Mouse (Mus musculus) midbrain, postnatal 0 days (tissue): ENCODE measurements around the gene Pgbd1. TPM values are rescaled to one million over a fixed set of nuclear protein-coding genes. Genes with fewer than 3 reads are reported as not detected.
"Not testable (repeated sequence)": the region's sequence is repeated elsewhere in the genome, so short reads cannot be mapped to it uniquely, and the experiment has no call there.

ENCODE experiments used
- ATAC-seq: fragments of 200-750 bp; cut with Nextera tagmentation; 2 replicates; pipeline ENCODE4 v1.8.0; 2017; ENCODE audit warnings: moderate number of reproducible peaks, mild to moderate bottlenecking, moderate TSS enrichment, moderate library complexity; ENCODE audit not compliant: low FRiP score
- DNase-seq: peaks from one replicate; pipeline ENCODE4 v3.0.0-alpha.2; 2015; ENCODE audit warnings: low spot score
- H3K27ac ChIP-seq: fragments of 300-500 bp; sonication (generic); 2 replicates; pipeline ENCODE4 v1.5.1; 2014; ENCODE audit warnings: low read depth, mild to moderate bottlenecking, low read length, mixed read lengths
- H3K27me3 ChIP-seq: fragments of 300-500 bp; sonication (generic); 2 replicates; pipeline ENCODE4 v1.6.1; 2014; ENCODE audit warnings: low read length, control low read depth, mixed read lengths; ENCODE audit not compliant: insufficient read depth
- H3K36me3 ChIP-seq: fragments of 300-500 bp; sonication (generic); 2 replicates; pipeline ENCODE4 v1.6.1; 2014; ENCODE audit warnings: low read length, control low read depth, mixed read lengths; ENCODE audit not compliant: insufficient read depth
- H3K4me1 ChIP-seq: fragments of 300-500 bp; sonication (generic); 2 replicates; pipeline ENCODE4 v1.6.1; 2014; ENCODE audit warnings: mild to moderate bottlenecking, control low read depth, antibody characterized with exemption, low read length, mixed read lengths; ENCODE audit not compliant: insufficient read depth
- H3K4me2 ChIP-seq: fragments of 300-500 bp; sonication (generic); 2 replicates; pipeline ENCODE4 v1.6.1; 2014; ENCODE audit warnings: low read depth, mild to moderate bottlenecking, low read length, mixed read lengths; ENCODE audit not compliant: poor library complexity, severe bottlenecking
- H3K4me3 ChIP-seq: fragments of 300-500 bp; sonication (generic); 2 replicates; pipeline ENCODE4 v1.5.1; 2014; ENCODE audit warnings: low read depth, mild to moderate bottlenecking, low read length, moderate library complexity
- H3K9ac ChIP-seq: fragments of 300-500 bp; sonication (generic); replicated peaks from 2 replicates; pipeline ENCODE4 v1.6.1; 2014; ENCODE audit warnings: mild to moderate bottlenecking, low read length, moderate library complexity, mixed read lengths; ENCODE audit not compliant: poor library complexity, severe bottlenecking
- H3K9me3 ChIP-seq: fragments of 300-500 bp; sonication (generic); 2 replicates; pipeline ENCODE4 v1.6.1; 2016; ENCODE audit warnings: low read length, control low read depth
- CTCF ChIP-seq: IDR thresholded peaks from 2 replicates; pipeline ENCODE4 v1.5.1; 2016; ENCODE audit warnings: antibody characterized with exemption, mild to moderate bottlenecking
- WGBS: fragments of 180-500 bp; shearing (Covaris S2); extraction: QIAGEN DNeasy Blood & Tissue Kit; methylation state at CpG from one replicate; pipeline ENCODE4 v1.1.7; 2014; 5-methylcytosine and 5-hydroxymethylcytosine counted together
- polyA plus RNA-seq: library from polyadenylated mRNA; unstranded; fragments of >200 nt; fragmentation: Nextera tagmentation; extraction: Ambion mirVana; gene quantifications from 2 replicates; pipeline ENCODE4 v1.2.1, GENCODE M21; 2015
- total RNA-seq: library from RNA; depleted of rRNA; stranded (reverse); fragments of >200 nt; gene quantifications from 2 replicates; pipeline ENCODE4 v1.2.3, GENCODE M21; 2014; rRNA removed

The Pgbd1 gene
- total RNA-seq: 2.8 and 3.3 TPM in 2 replicates
- polyA plus RNA-seq: 1.9 TPM in 2 replicates

GRCm38 (mm10) chr13:21440503-21441206 is at the start of gene Pgbd1:
TSS of gene Pgbd1 (minus strand) at chr13:21441058.
- Histone ChIP-seq H3K27ac (peak within 1 kb of the TSS; percentile 77), H3K36me3 (peaks cover 18% of the 10 kb centered on the region), H3K27me3 (no peaks in the 10 kb centered on the region), H3K9ac (peak within 1 kb of the TSS; percentile 71), H3K9me3 (no peaks in the 10 kb centered on the region), H3K4me3 (peak within 1 kb of the TSS; percentile 59), H3K4me2 (peak within 1 kb of the TSS; percentile 83), H3K4me1 (no peaks in the 10 kb centered on the region)
- DNase-seq (peak; percentile 94), ATAC-seq (peak; percentile 96)
- peak; percentile 70 for TF ChIP-seq CTCF
- WGBS: under 1% methylated on average over 32 of the region's 32 CpGs

GRCm38 (mm10) chr13:21486881-21487280 is 46.0 kb upstream of the Pgbd1 start:
- Histone ChIP-seq H3K9me3 (no peaks in the 10 kb centered on the region), H3K4me2 (no peak overlapping the region), H3K27me3 (no peaks in the 10 kb centered on the region), H3K36me3 (peaks cover 15% of the 10 kb centered on the region), H3K4me3 (no peak overlapping the region), H3K9ac (no peak overlapping the region), H3K4me1 (0 out of 2 replicates have a peak, but pooled peaks cover 3% of the 10 kb centered on the region), H3K27ac (no peak overlapping the region)
- ATAC-seq: no peak
- 89% methylated on average over 1 of the region's 1 CpGs for WGBS
- DNase-seq: no peak
- no peak for TF ChIP-seq CTCF

GRCm38 (mm10) chr13:21478759-21479670 is 38.2 kb upstream of the Pgbd1 start, which contains the start of the genes Zkscan4 and Gm10065:
TSS of gene Zkscan4 (plus strand) at chr13:21478907.
TSS of gene Gm10065 (minus strand) at chr13:21479441.
- peak within 1 kb of the TSS; percentile 58 for H3K4me3 ChIP-seq

GRCm38 (mm10) chr13:21472427-21472826 is 31.6 kb upstream of the Pgbd1 start:
- no peaks in the 10 kb centered on the region for H3K36me3 ChIP-seq

More at GRCm38 (mm10) chr13:21478759-21479670, 38.2 kb upstream of the Pgbd1 start, which contains the start of the genes Zkscan4 and Gm10065:
- not testable (repeated sequence) for H3K4me1 ChIP-seq, H3K27me3 ChIP-seq, H3K9me3 ChIP-seq, H3K36me3 ChIP-seq
- ATAC-seq (peak; percentile 91), DNase-seq (peak; percentile 93)
- peak within 1 kb of the TSS; percentile 74 for H3K9ac ChIP-seq
- WGBS: 4% methylated on average over 31 of the region's 31 CpGs
- H3K27ac ChIP-seq: peak within 1 kb of the TSS; percentile 88
- peak; percentile 64 for TF ChIP-seq CTCF
- peak within 1 kb of the TSS; percentile 57 for H3K4me2 ChIP-seq

GRCm38 (mm10) chr13:21469097-21469496 is 28.2 kb upstream of the Pgbd1 start:
- WGBS: 10% methylated on average over 9 of the region's 9 CpGs
- no peak for DNase-seq
- peak overlapping the region; percentile 49; the same call in 1 of the 2 replicates for H3K4me3 ChIP-seq

More at GRCm38 (mm10) chr13:21472427-21472826, 31.6 kb upstream of the Pgbd1 start:
- DNase-seq: no peak
- Histone ChIP-seq H3K27me3 (no peaks in the 10 kb centered on the region), H3K4me1 (no peaks in the 10 kb centered on the region), H3K4me2 (no peak overlapping the region), H3K27ac (no peak overlapping the region), H3K4me3 (no peak overlapping the region), H3K9ac (no peak overlapping the region), H3K9me3 (no peaks in the 10 kb centered on the region)
- no peak for TF ChIP-seq CTCF
- no peak for ATAC-seq
- WGBS: 24% methylated on average over 4 of the region's 4 CpGs

More at GRCm38 (mm10) chr13:21469097-21469496, 28.2 kb upstream of the Pgbd1 start:
- no peak overlapping the region for H3K27ac ChIP-seq
- peak overlapping the region; percentile 86 for H3K4me2 ChIP-seq
- no peak overlapping the region for H3K9ac ChIP-seq
- no peak for ATAC-seq
- no peaks in the 10 kb centered on the region for H3K4me1 ChIP-seq
- H3K9me3 ChIP-seq: no peaks in the 10 kb centered on the region
- no peak for TF ChIP-seq CTCF
- H3K36me3 ChIP-seq: no peaks in the 10 kb centered on the region
- no peaks in the 10 kb centered on the region for H3K27me3 ChIP-seq
